Mouse (Mus musculus) liver, postnatal 0 days (tissue): ENCODE measurements around the gene Golga5. TPM values are rescaled to one million over a fixed set of nuclear protein-coding genes. Genes with fewer than 3 reads are reported as not detected.
A peak's percentile ranks its signal among the peaks of the same experiment; 100 is the strongest.

Source experiments
- ATAC-seq: fragments of 200-750 bp; cut with Nextera tagmentation; 2 replicates; pipeline ENCODE4 v1.8.0; 2017; ENCODE audit warnings: mild to moderate bottlenecking, moderate library complexity
- DNase-seq: peaks from one replicate; pipeline ENCODE4 v3.0.0-alpha.2; 2016
- H3K27ac ChIP-seq: fragments of 300-500 bp; sonication (generic); 2 replicates; pipeline ENCODE4 v1.5.1; 2014; ENCODE audit warnings: antibody characterized with exemption, moderate library complexity, mild to moderate bottlenecking, low read depth
- H3K27me3 ChIP-seq: fragments of 300-500 bp; sonication (generic); 2 replicates; pipeline ENCODE4 v1.6.1; 2014; ENCODE audit warnings: low read length, control low read depth, mixed read lengths; ENCODE audit not compliant: insufficient read depth
- H3K36me3 ChIP-seq: fragments of 300-500 bp; sonication (generic); replicated peaks from 2 replicates; pipeline ENCODE4 v1.6.1; 2014; ENCODE audit warnings: mild to moderate bottlenecking, control low read depth, low read length, moderate library complexity, mixed read lengths; ENCODE audit not compliant: insufficient read depth
- H3K4me1 ChIP-seq: fragments of 300-500 bp; sonication (generic); 2 replicates; pipeline ENCODE4 v1.6.1; 2014; ENCODE audit warnings: antibody characterized with exemption, mild to moderate bottlenecking, control low read depth; ENCODE audit not compliant: insufficient read depth
- H3K4me2 ChIP-seq: fragments of 300-500 bp; sonication (generic); 2 replicates; pipeline ENCODE4 v1.6.1; 2014; ENCODE audit warnings: low read depth, mild to moderate bottlenecking, low read length, moderate library complexity, mixed read lengths
- H3K4me3 ChIP-seq: fragments of 300-500 bp; sonication (generic); 2 replicates; pipeline ENCODE4 v1.5.1; 2014; ENCODE audit warnings: low read depth, low read length
- H3K9ac ChIP-seq: fragments of 300-500 bp; sonication (generic); replicated peaks from 2 replicates; pipeline ENCODE4 v1.6.1; 2014; ENCODE audit warnings: mild to moderate bottlenecking, moderate library complexity
- H3K9me3 ChIP-seq: fragments of 300-500 bp; sonication (generic); 2 replicates; pipeline ENCODE4 v1.6.1; 2016; ENCODE audit warnings: mild to moderate bottlenecking, control low read depth, low read length, mixed read lengths
- CTCF ChIP-seq: sonication (generic); IDR thresholded peaks from 2 replicates; pipeline ENCODE4 v1.5.1; 2016; ENCODE audit warnings: antibody characterized with exemption, low read depth
- EP300 ChIP-seq: IDR thresholded peaks from 2 replicates; pipeline ENCODE4 v1.6.1; 2016; ENCODE audit warnings: antibody characterized with exemption, low read depth, mild to moderate bottlenecking
- WGBS: fragments of 180-500 bp; shearing (Covaris S2); extraction: QIAGEN DNeasy Blood & Tissue Kit; methylation state at CpG from one replicate; pipeline ENCODE4 v1.1.7; 2014; ENCODE audit not compliant: insufficient replicate concordance; 5-methylcytosine and 5-hydroxymethylcytosine counted together
- polyA plus RNA-seq: library from polyadenylated mRNA; unstranded; fragments of >200 nt; fragmentation: Nextera tagmentation; extraction: Ambion mirVana; gene quantifications from 2 replicates; pipeline ENCODE4 v1.2.1, GENCODE M21; 2015

Golga5 gene
- polyA plus RNA-seq, 1 experiment from 2014 or later, result 16.5 TPM

DNA sequence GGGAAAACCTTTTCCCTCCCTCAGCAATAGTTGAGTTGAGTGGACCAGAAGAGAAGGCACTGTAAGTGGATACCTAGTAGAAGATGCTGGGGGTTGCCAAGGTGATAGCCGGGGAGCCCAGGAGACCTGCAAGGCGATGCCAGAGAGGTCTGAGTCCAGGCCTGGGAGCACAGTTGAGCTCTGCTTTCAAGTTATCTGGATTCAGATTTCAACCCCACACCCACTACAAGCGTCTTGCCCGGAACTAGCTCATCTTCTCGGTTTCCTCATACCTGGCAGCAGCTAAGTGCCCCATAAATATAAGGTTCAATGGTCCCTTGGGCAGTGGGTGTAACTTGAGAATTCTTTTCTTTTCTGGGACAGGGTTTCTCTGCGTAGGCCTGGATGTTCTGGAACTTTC is 27.8 kb upstream of the Golga5 start:
- H3K4me3 ChIP-seq, result no peak overlapping the region
- DNase-seq, result no peak
- 77% methylated on average over 6 of the region's 6 CpGs for WGBS
- H3K4me1 ChIP-seq, result no peaks in the 10 kb centered on the region; the same call in 1 of the 2 replicates
- no peaks in the 10 kb centered on the region for H3K9me3 ChIP-seq
- no peak overlapping the region for H3K9ac ChIP-seq
- no peak for ATAC-seq
- no peak overlapping the region for H3K4me2 ChIP-seq
- TF ChIP-seq EP300 (no peak), CTCF (no peak)
- no peaks in the 10 kb centered on the region for H3K36me3 ChIP-seq
- H3K27me3 ChIP-seq, result no peaks in the 10 kb centered on the region
- H3K27ac ChIP-seq, result no peak overlapping the region

DNA sequence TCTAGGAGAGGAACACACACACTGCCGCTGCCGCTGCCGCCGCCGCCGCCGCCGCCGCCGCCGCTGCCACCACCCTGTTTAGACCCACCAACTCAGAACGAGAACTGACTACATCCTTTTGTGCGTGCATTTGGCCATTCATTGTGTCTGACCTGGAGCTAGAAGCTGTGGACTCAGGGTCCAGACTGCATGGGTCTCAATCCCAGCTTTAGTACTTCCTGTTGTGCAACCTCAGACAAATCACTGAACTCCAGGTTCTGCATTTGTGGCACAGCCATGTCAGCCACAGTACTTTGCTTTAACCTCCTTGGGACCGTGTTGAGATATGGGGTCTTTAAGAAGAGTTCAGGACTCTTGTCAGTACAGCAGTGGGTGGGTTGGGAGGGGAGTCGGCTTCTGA is 26.3 kb upstream of the Golga5 start:
- H3K4me2 ChIP-seq, result no peak overlapping the region
- H3K27ac ChIP-seq, result no peak overlapping the region
- H3K4me1 ChIP-seq, result no peaks in the 10 kb centered on the region; the same call in 1 of the 2 replicates
- WGBS, result 77% methylated on average over 15 of the region's 15 CpGs
- no peak for ATAC-seq
- H3K9me3 ChIP-seq, result no peaks in the 10 kb centered on the region
- no peak for DNase-seq
- no peaks in the 10 kb centered on the region for H3K27me3 ChIP-seq
- no peak overlapping the region for H3K9ac ChIP-seq
- H3K36me3 ChIP-seq, result no peaks in the 10 kb centered on the region
- TF ChIP-seq EP300 (no peak), CTCF (no peak)
- no peak overlapping the region for H3K4me3 ChIP-seq

GRCm38 (mm10) chr12:102443676-102444075 is 25.3 kb upstream of the Golga5 start:
- TF ChIP-seq EP300, result no peak
- no peak for TF ChIP-seq CTCF
- Histone ChIP-seq H3K4me1 (no peaks in the 10 kb centered on the region), H3K9ac (no peak overlapping the region), H3K27ac (no peak overlapping the region), H3K4me3 (no peak overlapping the region), H3K27me3 (no peaks in the 10 kb centered on the region), H3K36me3 (no peaks in the 10 kb centered on the region), H3K4me2 (no peak overlapping the region), H3K9me3 (no peaks in the 10 kb centered on the region)
- 40% methylated on average over 5 of the region's 5 CpGs for WGBS
- DNase-seq, result no peak
- ATAC-seq, result no peak

DNA sequence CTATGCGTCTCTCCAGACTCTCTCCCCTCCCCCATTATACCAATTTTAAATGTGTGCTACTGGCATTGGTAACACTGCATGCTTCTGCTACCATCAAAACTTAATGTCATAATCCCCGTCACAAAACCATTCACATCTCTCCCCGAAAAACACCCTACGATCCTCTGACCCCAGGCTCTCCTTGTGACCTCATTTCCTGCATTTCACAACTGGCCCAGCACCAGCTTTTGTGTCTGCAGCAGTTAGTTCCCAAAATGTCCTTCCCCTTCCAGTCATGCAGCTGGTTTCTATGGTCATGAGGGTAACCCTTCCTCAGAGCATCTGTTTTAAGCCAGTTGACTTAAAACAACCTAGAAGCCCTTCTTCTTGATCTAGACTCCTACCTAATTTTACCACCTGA is 23.5 kb upstream of the Golga5 start:
- H3K36me3 ChIP-seq, result no peaks in the 10 kb centered on the region
- 32% methylated on average over 4 of the region's 4 CpGs for WGBS
- H3K4me3 ChIP-seq, result no peak overlapping the region
- peak overlapping the region; percentile 57 for H3K27ac ChIP-seq
- ATAC-seq, result peak; percentile 54
- TF ChIP-seq CTCF (no peak), EP300 (peak; percentile 40; the same call in 1 of the 2 replicates)
- H3K9me3 ChIP-seq, result no peaks in the 10 kb centered on the region
- peak; percentile 58 for DNase-seq
- no peak overlapping the region for H3K4me2 ChIP-seq
- no peak overlapping the region for H3K9ac ChIP-seq
- no peaks in the 10 kb centered on the region for H3K27me3 ChIP-seq
- H3K4me1 ChIP-seq, result 0 out of 2 replicates have a peak, but pooled peaks cover under 1% of the 10 kb centered on the region

- H3K27me3 ChIP-seq, result no peaks in the 10 kb centered on the region
- ATAC-seq (no peak), DNase-seq (no peak)
- peak overlapping the region; percentile 88 for H3K27ac ChIP-seq
- H3K36me3 ChIP-seq, result no peaks in the 10 kb centered on the region
- H3K9ac ChIP-seq, result no peak overlapping the region
- no peak overlapping the region for H3K4me2 ChIP-seq
- H3K4me3 ChIP-seq, result no peak overlapping the region
- 0 out of 2 replicates have a peak, but pooled peaks cover 7% of the 10 kb centered on the region for H3K4me1 ChIP-seq
- WGBS, result 48% methylated on average over 10 of the region's 10 CpGs
- TF ChIP-seq EP300 (no peak), CTCF (no peak)
- no peaks in the 10 kb centered on the region for H3K9me3 ChIP-seq
Measured at GRCm38 (mm10) chr12:102450437-102450836, 18.5 kb upstream of the Golga5 start.

DNA sequence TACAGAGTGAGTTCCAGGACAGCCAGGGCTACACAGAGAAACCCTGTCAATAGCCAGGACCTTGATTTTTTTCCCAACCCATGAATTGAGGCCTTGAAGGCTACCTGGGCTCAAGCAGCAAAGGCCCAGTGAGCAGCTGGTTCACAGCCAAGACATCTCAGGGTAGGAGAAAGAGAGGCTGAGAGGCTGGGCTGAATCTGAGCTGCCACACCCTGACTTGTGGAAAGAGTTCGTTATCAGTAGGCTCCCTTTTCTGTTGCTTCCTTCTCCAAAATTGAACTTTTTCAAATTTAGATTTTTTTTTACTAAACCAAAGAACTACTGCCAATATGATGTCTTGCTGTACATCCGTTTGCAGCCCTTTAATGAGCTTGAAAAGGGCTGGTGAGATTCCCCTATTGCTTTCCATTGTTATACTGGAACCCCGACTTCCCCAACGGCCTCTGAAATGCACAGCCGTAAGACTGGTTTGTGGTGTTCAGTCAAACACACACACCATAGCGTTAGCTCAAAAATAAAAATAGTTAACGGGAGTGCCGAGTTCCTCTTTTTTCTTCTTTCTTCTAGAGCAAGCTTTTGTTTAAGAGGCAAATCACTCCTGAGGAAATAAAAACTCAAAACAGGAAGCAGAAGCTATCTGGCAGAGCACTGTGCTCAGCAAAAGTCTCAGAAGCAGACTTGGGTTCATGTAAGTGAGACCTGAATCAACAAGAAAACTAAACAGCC is 17.6 kb upstream of the Golga5 start:
- Histone ChIP-seq H3K4me1 (0 out of 2 replicates have a peak, but pooled peaks cover 7% of the 10 kb centered on the region), H3K4me2 (no peak overlapping the region), H3K4me3 (no peak overlapping the region), H3K9me3 (no peaks in the 10 kb centered on the region), H3K9ac (0 out of 2 replicates have a peak overlapping the region, but pooled peaks have one; percentile 28), H3K27me3 (no peaks in the 10 kb centered on the region), H3K36me3 (no peaks in the 10 kb centered on the region), H3K27ac (peak overlapping the region; percentile 88)
- peak; percentile 30; the same call in 1 of the 2 replicates for ATAC-seq
- 27% methylated on average over 8 of the region's 8 CpGs for WGBS
- TF ChIP-seq EP300 (peak; percentile 39; the same call in 1 of the 2 replicates), CTCF (no peak)
- no peak for DNase-seq
